Mouse (Mus musculus) kidney, adult 2 months (tissue): Measurements from ENCODE around the gene Pip5k1b.

Experiments
- CTCF ChIP-seq: fragments of 200-500 bp; conservative IDR thresholded peaks from 2 replicates; pipeline ENCODE4 v1.5.1; 2011; ENCODE audit warnings: low read depth, mild to moderate bottlenecking, control low read depth, low read length, moderate library complexity, mixed read lengths; ENCODE audit not compliant: insufficient read depth, insufficient read length
- POLR2A ChIP-seq: fragments of 200-500 bp; IDR thresholded peaks from one replicate; pipeline ENCODE4 v1.6.1; 2011; ENCODE audit warnings: low read depth, low read length, control low read depth

DNA sequence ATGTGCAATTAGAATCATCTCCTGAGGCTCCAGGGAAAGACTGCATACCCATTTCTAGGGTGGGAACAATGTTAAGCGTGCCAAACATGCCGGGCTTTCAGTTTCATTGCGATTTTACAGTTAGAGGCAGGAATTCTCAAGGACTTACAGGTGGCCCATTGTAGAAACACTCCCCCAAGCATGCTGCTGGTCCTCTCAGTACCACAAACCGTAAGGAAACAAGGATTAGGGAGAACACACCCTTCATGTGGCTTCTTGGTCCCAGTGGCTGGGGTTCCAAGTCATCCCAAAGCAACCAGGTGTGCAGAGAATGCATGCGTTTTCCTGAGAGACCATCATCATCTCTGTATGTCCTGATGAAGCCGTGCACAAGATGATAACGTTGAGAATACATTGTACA lies 4.9 kb downstream of the Pip5k1b start:
- no peak for TF ChIP-seq POLR2A
- TF ChIP-seq CTCF, result no peak
